Mouse (Mus musculus) ovary, postnatal 36 days (tissue): ENCODE measurements around the gene Gm28042.

Source experiments
- DNase-seq: peaks from one replicate; pipeline ENCODE4 v3.0.0; 2022; ENCODE audit warnings: low spot score, mixed read lengths

The Gm28042 gene

GRCm38 (mm10) chr2:120060190-120060589 is 32.9 kb downstream of the Gm28042 start:
- no peak for DNase-seq

GRCm38 (mm10) chr2:120060651-120061050 is 33.4 kb downstream of the Gm28042 start:
- DNase-seq = no peak

- no peak for DNase-seq
These were observed 35.0 kb downstream of the Gm28042 start for GRCm38 (mm10) chr2:120062248-120062647.

- DNase-seq = no peak
These were observed 37.3 kb downstream of the Gm28042 start for GRCm38 (mm10) chr2:120064639-120065038.

GRCm38 (mm10) chr2:120065243-120065642 is 38.0 kb downstream of the Gm28042 start:
- no peak for DNase-seq

GRCm38 (mm10) chr2:120066224-120066623 is 38.9 kb downstream of the Gm28042 start:
- no peak for DNase-seq

- DNase-seq = peak; percentile 48
These were observed 41.5 kb downstream of the Gm28042 start for GRCm38 (mm10) chr2:120068555-120069465.

GRCm38 (mm10) chr2:120069466-120069990 is 42.2 kb downstream of the Gm28042 start:
- no peak for DNase-seq

GRCm38 (mm10) chr2:120074096-120074495 is 46.8 kb downstream of the Gm28042 start:
- no peak for DNase-seq

GRCm38 (mm10) chr2:120076076-120076705 is 48.9 kb downstream of the Gm28042 start:
- peak; percentile 69 for DNase-seq

GRCm38 (mm10) chr2:120082416-120082815 is 55.1 kb downstream of the Gm28042 start:
- DNase-seq = no peak

GRCm38 (mm10) chr2:120084593-120085361 is 57.5 kb downstream of the Gm28042 start:
- peak; percentile 50 for DNase-seq

GRCm38 (mm10) chr2:120086038-120086437 is 58.7 kb downstream of the Gm28042 start:
- no peak for DNase-seq

GRCm38 (mm10) chr2:120087391-120087790 is 60.1 kb downstream of the Gm28042 start:
- no peak for DNase-seq

- DNase-seq = no peak
These were observed 60.6 kb downstream of the Gm28042 start for GRCm38 (mm10) chr2:120087897-120088296.

- DNase-seq = no peak
These were observed 63.7 kb downstream of the Gm28042 start for GRCm38 (mm10) chr2:120090979-120091378.
